Mouse (Mus musculus): ENCODE measurements around the gene Vmn2r108. TPM values are rescaled to one million over a fixed set of nuclear protein-coding genes. Genes with fewer than 3 reads are reported as not detected.
"Not testable (repeated sequence)": the region's sequence is repeated elsewhere in the genome, so short reads cannot be mapped to it uniquely, and the experiment has no call there.

Vmn2r108 gene
- total RNA-seq (2021) (not detected), polyA plus RNA-seq (2012; rRNA removed) (not detected in 2 replicates)
- long read RNA-seq: 0 reads

GRCm38 (mm10) chr17:20481231-20481630 is at the start of gene Vmn2r108:
Vmn2r108 (minus strand) TSS chr17:20481331.
- TF ChIP-seq EP300 (IDR thresholded peaks at IDR 0.05; ENCODE audit: insufficient read depth, low read depth, low read length) (no peak), POLR2A (IDR thresholded peaks at IDR 0.05; ENCODE audit: insufficient read depth, low read depth, low read length) (no peak), CTCF (IDR thresholded peaks at IDR 0.05) (no peak)
- DNase-seq: no peak
- Histone ChIP-seq H3K4me1 (ENCODE audit: control insufficient read depth, insufficient read depth, low read length) (no peaks in the 10 kb centered on the region), H3K79me2 (replicated peaks; ENCODE audit: control insufficient read depth, insufficient read depth, low read length) (no peaks in the 10 kb centered on the region), H3K36me3 (ENCODE audit: control insufficient read depth, insufficient read depth, low read length) (no peaks in the 10 kb centered on the region), H3K9ac (ENCODE audit: low read depth, low read length) (no peak within 1 kb of the TSS), H3K4me3 (no peak within 1 kb of the TSS), H3K27ac (no peak within 1 kb of the TSS), H3K27me3 (ENCODE audit: control insufficient read depth, insufficient read depth, low read length) (no peaks in the 10 kb centered on the region)
- intact Hi-C loops (cut with DNase I): no loop called here

- H3K9ac ChIP-seq (ENCODE audit: low read depth, low read length); H3K27ac ChIP-seq; H3K4me1 ChIP-seq (ENCODE audit: control insufficient read depth, insufficient read depth, low read length); H3K4me3 ChIP-seq; H3K27me3 ChIP-seq (ENCODE audit: control insufficient read depth, insufficient read depth, low read length); DNase-seq; intact Hi-C loops (cut with DNase I); H3K36me3 ChIP-seq (ENCODE audit: control insufficient read depth, insufficient read depth, low read length); H3K79me2 ChIP-seq (replicated peaks; ENCODE audit: control insufficient read depth, insufficient read depth, low read length): not testable (repeated sequence)
Observed at GRCm38 (mm10) chr17:20508247-20508646, 27.1 kb upstream of the Vmn2r108 start.

GRCm38 (mm10) chr17:20497858-20498257 is 16.7 kb upstream of the Vmn2r108 start, which contains the start of gene Vmn1r225:
Vmn1r225 (plus strand) TSS chr17:20498158.
- Histone ChIP-seq H3K4me3 (no peak within 1 kb of the TSS), H3K4me1 (ENCODE audit: control insufficient read depth, insufficient read depth, low read length) (no peaks in the 10 kb centered on the region), H3K36me3 (ENCODE audit: control insufficient read depth, insufficient read depth, low read length) (no peaks in the 10 kb centered on the region), H3K79me2 (replicated peaks; ENCODE audit: control insufficient read depth, insufficient read depth, low read length) (no peaks in the 10 kb centered on the region), H3K27ac (no peak within 1 kb of the TSS), H3K27me3 (ENCODE audit: control insufficient read depth, insufficient read depth, low read length) (no peaks in the 10 kb centered on the region), H3K9ac (ENCODE audit: low read depth, low read length) (no peak within 1 kb of the TSS)
- intact Hi-C loops (cut with DNase I): no loop called here
- no peak for TF ChIP-seq POLR2A (IDR thresholded peaks at IDR 0.05; ENCODE audit: insufficient read depth, low read depth, low read length)
- TF ChIP-seq CTCF (IDR thresholded peaks at IDR 0.05): no peak
- no peak for TF ChIP-seq EP300 (IDR thresholded peaks at IDR 0.05; ENCODE audit: insufficient read depth, low read depth, low read length)
- no peak for DNase-seq

- TF ChIP-seq CTCF (IDR thresholded peaks at IDR 0.05): no peak
- no peak overlapping the region for H3K27ac ChIP-seq
- no peak overlapping the region for H3K9ac ChIP-seq (ENCODE audit: low read depth, low read length)
- intact Hi-C loops (cut with DNase I): no loop called here
- no peaks in the 10 kb centered on the region for H3K79me2 ChIP-seq (replicated peaks; ENCODE audit: control insufficient read depth, insufficient read depth, low read length)
- no peak for DNase-seq
- H3K36me3 ChIP-seq (ENCODE audit: control insufficient read depth, insufficient read depth, low read length): no peaks in the 10 kb centered on the region
- H3K4me1 ChIP-seq (ENCODE audit: control insufficient read depth, insufficient read depth, low read length): no peaks in the 10 kb centered on the region
- H3K4me3 ChIP-seq: no peak overlapping the region
- 62% methylated on average over 3 of the region's 3 CpGs for WGBS
- H3K27me3 ChIP-seq (ENCODE audit: control insufficient read depth, insufficient read depth, low read length): no peaks in the 10 kb centered on the region
Observed at GRCm38 (mm10) chr17:20473311-20473710, 7.8 kb downstream of the Vmn2r108 start.

DNA sequence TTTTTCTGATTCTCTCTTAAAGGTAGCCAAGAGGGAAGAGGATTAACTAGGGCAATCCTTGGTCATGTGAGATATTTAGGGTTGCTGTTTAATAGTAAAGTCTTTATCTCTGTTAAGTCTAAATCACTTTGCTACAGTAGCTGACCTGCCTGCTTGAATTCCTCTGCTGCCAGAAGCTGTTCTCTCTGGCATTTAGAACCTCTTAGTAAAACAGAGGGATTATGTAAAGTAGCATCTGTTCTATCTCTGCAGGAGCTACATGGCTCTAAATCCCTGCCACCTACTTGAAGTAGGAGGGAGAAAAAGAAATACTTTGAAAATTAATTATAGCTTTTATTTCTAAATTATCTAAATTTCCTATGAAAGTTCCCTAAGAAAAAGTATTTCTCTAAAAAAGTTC is 41.9 kb downstream of the Vmn2r108 start:
- Histone ChIP-seq H3K27me3 (ENCODE audit: control insufficient read depth, insufficient read depth, low read length) (no peaks in the 10 kb centered on the region), H3K9ac (ENCODE audit: low read depth, low read length) (no peak overlapping the region), H3K4me3 (no peak overlapping the region), H3K4me1 (ENCODE audit: control insufficient read depth, insufficient read depth, low read length) (no peaks in the 10 kb centered on the region), H3K79me2 (replicated peaks; ENCODE audit: control insufficient read depth, insufficient read depth, low read length) (no peaks in the 10 kb centered on the region), H3K27ac (no peak overlapping the region), H3K36me3 (ENCODE audit: control insufficient read depth, insufficient read depth, low read length) (no peaks in the 10 kb centered on the region)
- TF ChIP-seq CTCF (IDR thresholded peaks at IDR 0.05): no peak
- TF ChIP-seq EP300 (IDR thresholded peaks at IDR 0.05; ENCODE audit: insufficient read depth, low read depth, low read length): no peak
- no peak for TF ChIP-seq POLR2A (IDR thresholded peaks at IDR 0.05; ENCODE audit: insufficient read depth, low read depth, low read length)
- intact Hi-C loops (cut with DNase I): no loop called here
- DNase-seq: no peak

- no peak within 1 kb of the TSS for H3K4me3 ChIP-seq
- TF ChIP-seq POLR2A (IDR thresholded peaks at IDR 0.05; ENCODE audit: insufficient read depth, low read depth, low read length) (no peak), EP300 (IDR thresholded peaks at IDR 0.05; ENCODE audit: insufficient read depth, low read depth, low read length) (no peak), CTCF (IDR thresholded peaks at IDR 0.05) (no peak)
- H3K79me2 ChIP-seq (replicated peaks; ENCODE audit: control insufficient read depth, insufficient read depth, low read length): no peaks in the 10 kb centered on the region
- no peaks in the 10 kb centered on the region for H3K36me3 ChIP-seq (ENCODE audit: control insufficient read depth, insufficient read depth, low read length)
- H3K27me3 ChIP-seq (ENCODE audit: control insufficient read depth, insufficient read depth, low read length): no peaks in the 10 kb centered on the region
- H3K27ac ChIP-seq: no peak within 1 kb of the TSS
- H3K4me1 ChIP-seq (ENCODE audit: control insufficient read depth, insufficient read depth, low read length): no peaks in the 10 kb centered on the region
- intact Hi-C loops (cut with DNase I): no loop called here
- WGBS: 15% methylated on average over 1 of the region's 1 CpGs
- H3K9ac ChIP-seq (ENCODE audit: low read depth, low read length): no peak within 1 kb of the TSS
- DNase-seq: no peak
Observed at GRCm38 (mm10) chr17:20413846-20414245, 67.3 kb downstream of the Vmn2r108 start, which contains the start of gene Vmn1r224. Vmn1r224 (plus strand) TSS chr17:20414146.

Other genes starting within 250 kb of the Vmn2r108 start
- gene Vmn2r105, start 246.3 kb downstream of the Vmn2r108 start, total RNA-seq (2021): not detected
- gene Vmn2r105, start 246.3 kb downstream of the Vmn2r108 start, polyA plus RNA-seq (2012; rRNA removed): not detected in 2 replicates
- gene Vmn2r106, start 195.8 kb downstream of the Vmn2r108 start, total RNA-seq (2021): not detected
- gene Vmn2r106, start 195.8 kb downstream of the Vmn2r108 start, polyA plus RNA-seq (2012; rRNA removed): not detected in 2 replicates
- not detected for gene Vmn2r107, start 136.1 kb downstream of the Vmn2r108 start, total RNA-seq (2021)
- not detected in 2 replicates for gene Vmn2r107, start 136.1 kb downstream of the Vmn2r108 start, polyA plus RNA-seq (2012; rRNA removed)
- not detected for gene Vmn1r224, start 67.2 kb downstream of the Vmn2r108 start, total RNA-seq (2021)
- not detected in 2 replicates for gene Vmn1r224, start 67.2 kb downstream of the Vmn2r108 start, polyA plus RNA-seq (2012; rRNA removed)
- not detected for gene Vmn1r225, start 16.8 kb upstream of the Vmn2r108 start, total RNA-seq (2021)
- gene Vmn1r225, start 16.8 kb upstream of the Vmn2r108 start, polyA plus RNA-seq (2012; rRNA removed): not detected in 2 replicates
- not detected for gene Vmn2r109, start 83.4 kb upstream of the Vmn2r108 start, total RNA-seq (2021)
- gene Vmn2r109, start 83.4 kb upstream of the Vmn2r108 start, polyA plus RNA-seq (2012; rRNA removed): not detected in 2 replicates
- gene Vmn2r110, start 115.1 kb upstream of the Vmn2r108 start, total RNA-seq (2021): not detected
- not detected in 2 replicates for gene Vmn2r110, start 115.1 kb upstream of the Vmn2r108 start, polyA plus RNA-seq (2012; rRNA removed)
- gene Fpr-rs3, start 143.5 kb upstream of the Vmn2r108 start, total RNA-seq (2021): not detected
- not detected in 2 replicates for gene Fpr-rs3, start 143.5 kb upstream of the Vmn2r108 start, polyA plus RNA-seq (2012; rRNA removed)
- gene Vmn1r226, start 201.5 kb upstream of the Vmn2r108 start, total RNA-seq (2021): not detected
- not detected in 2 replicates for gene Vmn1r226, start 201.5 kb upstream of the Vmn2r108 start, polyA plus RNA-seq (2012; rRNA removed)
- gene Vmn1r227, start 248.5 kb upstream of the Vmn2r108 start, total RNA-seq (2021): not detected
- not detected in 2 replicates for gene Vmn1r227, start 248.5 kb upstream of the Vmn2r108 start, polyA plus RNA-seq (2012; rRNA removed)

Measured in heart, adult 2 months (tissue).